Mouse (Mus musculus): ENCODE measurements around the gene Kif28.

Kif28 gene

DNA sequence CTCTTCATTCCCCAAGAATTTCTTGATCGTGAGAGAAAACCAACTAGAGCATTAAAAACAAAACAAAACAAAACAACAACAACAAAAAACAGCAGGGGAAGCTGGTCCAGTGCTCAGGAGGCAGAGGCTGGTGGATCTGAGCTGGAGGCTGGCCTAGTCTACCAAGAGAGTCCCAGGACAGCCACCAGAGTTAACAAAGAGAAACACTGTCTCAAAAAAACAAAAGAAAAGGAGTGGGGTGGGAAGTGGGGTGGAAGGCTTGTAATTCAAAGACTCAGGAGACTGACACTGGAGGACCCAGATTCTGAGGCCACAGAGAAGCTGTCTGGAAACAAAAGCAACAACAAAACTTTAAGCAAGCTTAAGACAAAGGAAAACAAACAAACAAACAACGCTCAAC lies 78.1 kb downstream of the Kif28 start:
- in situ Hi-C loops (cut with MboI; ENCODE audit: low pct_unique_long_range_greater_than_20kb in 1 of 2, low sequenced_read_pairs in 2 of 2, unreplicated experiment in 1 of 2), result no loop called here

DNA sequence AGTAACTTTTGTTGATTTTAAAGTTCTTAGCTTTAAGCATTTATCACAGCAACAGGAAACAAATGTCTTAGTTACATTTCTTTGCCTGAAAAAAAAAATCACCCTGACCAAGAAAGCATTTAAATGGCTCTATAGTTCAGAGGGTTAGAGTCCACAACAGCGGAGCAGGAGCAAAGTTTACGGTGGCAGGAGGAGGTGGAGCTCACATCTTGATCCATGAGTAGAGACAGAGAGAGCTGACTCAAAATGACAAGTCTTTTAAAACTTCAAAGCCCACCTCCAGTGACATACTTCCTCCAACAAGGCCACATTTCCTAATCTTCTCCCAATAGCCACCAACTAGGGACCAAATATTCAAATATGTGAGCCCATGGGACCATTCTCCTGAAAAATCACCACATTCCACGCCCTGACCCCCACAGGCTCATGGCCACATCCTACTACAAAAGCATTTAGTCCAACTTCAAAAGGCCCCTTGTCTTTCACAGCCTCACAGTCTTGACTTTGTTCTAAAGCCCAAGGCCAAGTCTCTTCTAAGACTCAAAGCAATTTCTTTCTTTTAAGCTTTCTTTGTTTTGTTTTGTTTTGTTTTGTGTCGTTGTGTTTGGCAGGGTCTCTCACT lies 80.7 kb downstream of the Kif28 start:
- in situ Hi-C loops (cut with MboI; ENCODE audit: low pct_unique_long_range_greater_than_20kb in 1 of 2, low sequenced_read_pairs in 2 of 2, unreplicated experiment in 1 of 2), result no loop called here

DNA sequence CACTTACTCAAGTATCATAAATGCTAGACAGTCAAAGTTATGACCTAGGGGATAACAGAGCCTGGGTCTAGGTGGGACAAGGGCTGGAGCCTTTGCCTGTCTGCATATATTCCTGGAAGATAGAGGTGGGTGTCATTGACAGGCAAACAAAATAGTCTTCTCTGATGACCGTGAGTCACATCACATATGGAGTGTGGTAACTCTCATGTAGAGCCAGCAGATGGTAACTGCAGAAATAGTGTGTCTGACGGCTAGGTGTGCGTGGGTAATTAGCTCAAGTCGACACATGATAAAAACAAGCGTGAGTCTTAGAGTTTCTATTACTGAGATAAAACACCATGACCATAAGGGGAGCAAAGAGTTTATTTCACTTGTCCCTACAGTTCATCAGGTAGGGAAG lies 82.0 kb downstream of the Kif28 start:
- in situ Hi-C loops (cut with MboI; ENCODE audit: low pct_unique_long_range_greater_than_20kb in 1 of 2, low sequenced_read_pairs in 2 of 2, unreplicated experiment in 1 of 2), result no loop called here

DNA sequence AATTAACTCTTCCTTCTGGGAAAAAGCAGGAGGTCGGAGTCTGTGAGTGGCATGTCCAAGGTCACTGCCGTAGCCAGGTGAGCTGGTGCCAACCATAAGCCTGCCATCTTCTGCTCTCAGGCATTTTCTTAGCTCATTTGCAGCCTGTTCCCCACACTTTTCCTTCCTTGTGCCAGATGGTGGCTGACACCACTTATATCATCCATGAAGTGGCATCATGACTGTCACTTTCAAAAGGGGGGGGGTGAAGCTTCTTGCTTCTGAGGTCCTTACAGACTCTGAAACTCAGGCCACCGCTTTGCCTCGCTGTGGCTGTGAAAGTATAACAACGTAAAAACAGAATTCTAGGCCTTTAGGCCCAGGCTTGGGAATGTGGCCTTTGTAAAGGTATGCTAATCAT lies 93.8 kb downstream of the Kif28 start:
- in situ Hi-C loops (cut with MboI; ENCODE audit: low pct_unique_long_range_greater_than_20kb in 1 of 2, low sequenced_read_pairs in 2 of 2, unreplicated experiment in 1 of 2), result no loop called here

DNA sequence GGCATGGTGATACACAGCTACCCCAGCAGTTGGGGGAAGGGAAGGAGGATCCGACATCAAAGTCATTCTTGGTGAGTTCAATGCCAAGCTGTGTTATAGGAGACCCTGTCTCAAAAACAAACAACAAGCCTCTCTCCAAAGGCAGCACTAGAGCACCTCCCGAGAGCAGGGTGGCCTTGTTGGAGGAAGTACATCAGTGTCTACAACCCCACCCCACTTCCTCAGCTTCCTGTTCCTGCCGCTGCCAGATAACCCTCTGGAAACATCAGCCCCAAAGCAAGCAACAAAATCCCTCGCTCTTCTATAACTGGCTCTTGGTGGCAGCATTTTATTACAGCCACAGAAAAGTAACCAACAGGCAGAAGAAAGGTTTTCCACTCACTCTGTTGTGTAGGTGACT lies 94.8 kb downstream of the Kif28 start:
- in situ Hi-C loops (cut with MboI; ENCODE audit: low pct_unique_long_range_greater_than_20kb in 1 of 2, low sequenced_read_pairs in 2 of 2, unreplicated experiment in 1 of 2), result no loop called here

DNA sequence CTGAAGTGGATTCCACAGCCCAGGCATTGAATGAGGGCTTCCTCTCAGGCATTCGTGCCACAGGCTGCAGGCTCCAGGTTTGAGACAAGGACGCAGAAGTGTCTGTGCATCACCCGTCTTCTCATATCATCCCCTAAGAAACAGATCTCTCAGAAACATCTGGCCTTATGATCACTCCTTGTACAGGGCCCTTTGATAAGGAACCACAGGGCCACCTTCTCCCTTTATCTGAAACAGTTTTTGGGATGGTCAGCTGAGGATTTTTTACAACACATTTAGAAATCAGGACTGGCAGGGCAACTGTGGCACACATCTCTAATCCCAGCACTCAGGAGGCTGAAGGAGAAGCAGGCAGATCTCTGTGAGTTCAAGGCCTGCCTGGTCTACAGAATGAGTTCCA lies 95.7 kb downstream of the Kif28 start:
- in situ Hi-C loops (cut with MboI; ENCODE audit: low pct_unique_long_range_greater_than_20kb in 1 of 2, low sequenced_read_pairs in 2 of 2, unreplicated experiment in 1 of 2), result loop anchor here (10.0 kb wide), 1 partner anchor 85 kb away; no protein-coding TSS in a partner anchor

DNA sequence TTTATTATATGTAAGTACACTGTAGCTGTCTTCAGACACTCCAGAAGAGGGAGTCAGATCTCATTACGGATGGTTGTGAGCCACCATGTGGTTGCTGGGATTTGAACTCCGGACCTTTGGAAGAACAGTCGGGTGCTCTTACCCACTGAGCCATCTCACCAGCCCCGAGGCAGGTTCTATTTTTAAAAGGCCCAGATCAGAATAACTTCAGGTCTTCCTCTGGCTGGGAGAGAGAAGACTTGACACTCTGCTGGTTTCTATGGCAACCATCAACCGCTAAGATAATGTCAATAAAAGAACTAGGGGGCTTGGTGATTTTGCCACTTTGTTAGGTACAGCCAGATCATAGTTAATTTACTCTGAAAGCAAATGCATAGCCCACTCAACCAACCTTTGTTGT lies 96.4 kb downstream of the Kif28 start:
- in situ Hi-C loops (cut with MboI; ENCODE audit: low pct_unique_long_range_greater_than_20kb in 1 of 2, low sequenced_read_pairs in 2 of 2, unreplicated experiment in 1 of 2), result loop anchor here (10.0 kb wide), 1 partner anchor 86 kb away; no protein-coding TSS in a partner anchor

DNA sequence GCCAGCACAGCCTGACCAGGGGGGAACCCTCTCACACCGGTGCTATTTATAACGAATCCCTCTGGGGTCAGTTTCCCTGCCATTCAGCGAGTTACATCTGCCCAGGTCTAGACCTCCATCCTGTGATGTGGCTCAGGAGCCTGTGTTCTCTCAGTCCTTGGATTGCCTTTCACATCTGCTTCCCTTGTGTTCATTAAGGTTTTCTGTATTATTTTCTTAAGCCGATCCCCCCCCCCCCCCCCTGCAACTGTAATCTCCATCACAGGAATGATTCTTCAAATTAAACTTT lies 99.1 kb downstream of the Kif28 start:
- in situ Hi-C loops (cut with MboI; ENCODE audit: low pct_unique_long_range_greater_than_20kb in 1 of 2, low sequenced_read_pairs in 2 of 2, unreplicated experiment in 1 of 2), result loop anchor here (10.0 kb wide), 1 partner anchor 89 kb away; no protein-coding TSS in a partner anchor

All from mouse embryonic stem cell (cell line).